23 mouse cellular contexts compared by ENCODE assay signal in the genomic region with DNA sequence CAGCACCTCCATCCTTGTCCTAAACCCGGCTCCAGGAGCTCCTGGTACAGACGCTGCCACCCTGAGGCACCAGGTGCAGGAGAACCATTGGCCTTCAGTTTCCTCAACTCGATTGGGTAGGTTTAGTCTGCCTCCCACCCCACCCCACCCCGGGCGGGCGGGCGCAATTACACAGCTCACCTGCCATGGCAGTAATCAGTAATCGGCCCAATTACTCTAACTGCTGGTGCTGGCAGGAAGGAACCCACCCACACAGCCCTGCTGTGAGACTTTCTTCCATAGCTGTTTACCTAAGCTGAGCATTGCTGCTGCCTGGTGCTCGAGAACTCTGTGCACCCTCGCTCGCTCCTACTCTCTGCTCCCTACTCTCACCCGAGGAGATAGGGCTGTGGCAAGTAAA. TPM values are rescaled to one million over a fixed set of nuclear protein-coding genes. Genes with fewer than 3 reads are reported as not detected.
DNase-seq lines count a peak whose midpoint lies in the region; ATAC-seq and TF ChIP-seq lines count a peak whose summit lies in the region.
"Had no signal": no experiment of that assay in that cellular context is flagged by ENCODE, and none has a peak within 500 bp of the region (broad histone marks: within the 10 kb centered on the region; RNA-seq: fewer than 3 reads in every experiment).

No protein-coding gene starts in this region.

- WGBS in kidney, embryonic 14.5 days, result 61% methylated on average over 12 of the region's 12 CpGs
- 90% methylated on average over 12 of the region's 12 CpGs for WGBS in hindbrain, postnatal 0 days

- H3K27ac ChIP-seq in kidney, embryonic 14.5 days (ENCODE audit: low read depth, low read length), result peak overlapping the region; percentile 42; the same call in 1 of the 2 replicates
- H3K27ac ChIP-seq in hindbrain, postnatal 0 days, result no peak overlapping the region
- H3K27ac ChIP-seq: forebrain, embryonic 13.5 days; hindbrain, embryonic 10.5 days; liver, embryonic 15.5 days; neural tube, embryonic 15.5 days had no signal

- ATAC-seq in kidney, embryonic 14.5 days (ENCODE audit: low FRiP score, low TSS enrichment), result peak; percentile 54; the same call in 1 of the 2 replicates
- ATAC-seq in hindbrain, postnatal 0 days, result no peak
- ATAC-seq: CD4-positive, CD25-positive, alpha-beta regulatory T cell, adult 4 months; forebrain, embryonic 13.5 days; hindbrain, embryonic 16.5 days had no signal

- H3K9ac ChIP-seq in kidney, embryonic 14.5 days (ENCODE audit: low read depth, low read length), result no peak overlapping the region
- no peak overlapping the region for H3K9ac ChIP-seq in hindbrain, postnatal 0 days (replicated peaks; ENCODE audit: low read length)
- H3K9ac ChIP-seq: forebrain, embryonic 13.5 days; liver, embryonic 15.5 days; lung, embryonic 14.5 days; neural tube, embryonic 15.5 days had no signal

- H3K27me3 ChIP-seq in kidney, embryonic 14.5 days (ENCODE audit: control insufficient read depth, insufficient read depth, low read length), result no peaks in the 10 kb centered on the region
- no peaks in the 10 kb centered on the region for H3K27me3 ChIP-seq in hindbrain, postnatal 0 days (ENCODE audit: insufficient read depth, low read length)
- H3K27me3 ChIP-seq: forebrain, embryonic 13.5 days; liver, embryonic 15.5 days; neural tube, embryonic 15.5 days had no signal

- peaks cover 4% of the 10 kb centered on the region; the same call in 1 of the 2 replicates for H3K4me1 ChIP-seq in kidney, embryonic 14.5 days (ENCODE audit: control insufficient read depth, insufficient read depth, low read length)
- no peaks in the 10 kb centered on the region for H3K4me1 ChIP-seq in hindbrain, postnatal 0 days (ENCODE audit: insufficient read depth, low read length)
- H3K4me1 ChIP-seq: forebrain, embryonic 13.5 days; liver, embryonic 15.5 days; neural tube, embryonic 15.5 days had no signal

- no peak overlapping the region for H3K4me2 ChIP-seq in kidney, embryonic 14.5 days (replicated peaks; ENCODE audit: low read depth, low read length)
- no peak overlapping the region for H3K4me2 ChIP-seq in hindbrain, postnatal 0 days (ENCODE audit: low read depth, low read length)
- H3K4me2 ChIP-seq: forebrain, embryonic 13.5 days; liver, embryonic 15.5 days; lung, embryonic 14.5 days; neural tube, embryonic 15.5 days had no signal

- DNase-seq in right cerebral cortex, adult 18-20 months, result peak; percentile 31
- DNase-seq in right cerebral cortex, postnatal 10 days (ENCODE audit: low spot score in 2 of 2), result no peak
- DNase-seq in kidney, postnatal 14 days, result peak; percentile 35
- no peak for DNase-seq in adrenal gland, adult 2 months
- no peak for DNase-seq in hindbrain, postnatal 0 days (ENCODE audit: low spot score)
- DNase-seq in layer of hippocampus, postnatal 10 days (ENCODE audit: low spot score in 2 of 2), result no peak
- DNase-seq: adrenal gland, adult 8-10 months; cerebellum, adult 11 months; cerebellum, adult 9-10 months; cerebellum, postnatal 36 days; gastrocnemius, postnatal 14 days; heart, postnatal 14 days; lung, embryonic 14.5 days; lung, postnatal 14 days; midbrain, embryonic 14.5 days; right cerebral cortex, postnatal 4 days had no signal

- TF ChIP-seq CTCF in hindbrain, postnatal 0 days (IDR thresholded peaks at IDR 0.05; ENCODE audit: low read depth), result no peak

- no peaks in the 10 kb centered on the region for H3K9me3 ChIP-seq in kidney, embryonic 14.5 days (ENCODE audit: control insufficient read depth, low read length)
- no peaks in the 10 kb centered on the region for H3K9me3 ChIP-seq in hindbrain, postnatal 0 days (ENCODE audit: low read length)
- H3K9me3 ChIP-seq: forebrain, embryonic 13.5 days; hindbrain, embryonic 10.5 days; liver, embryonic 15.5 days; neural tube, embryonic 15.5 days had no signal

- no peaks in the 10 kb centered on the region for H3K36me3 ChIP-seq in kidney, embryonic 14.5 days (ENCODE audit: control insufficient read depth, insufficient read depth, low read length)
- H3K36me3 ChIP-seq in hindbrain, postnatal 0 days (ENCODE audit: insufficient read depth, low read length), result no peaks in the 10 kb centered on the region
- H3K36me3 ChIP-seq: hindbrain, embryonic 10.5 days; liver, embryonic 15.5 days; neural tube, embryonic 15.5 days had no signal

- no peak overlapping the region for H3K4me3 ChIP-seq in kidney, embryonic 14.5 days (ENCODE audit: low read length)
- H3K4me3 ChIP-seq in hindbrain, postnatal 0 days (ENCODE audit: low read length), result no peak overlapping the region
- H3K4me3 ChIP-seq: forebrain, embryonic 13.5 days; hindbrain, embryonic 10.5 days; liver, embryonic 15.5 days; neural tube, embryonic 15.5 days had no signal

RNA-seq across cellular contexts. Expression of a gene that starts 22.0 kb away (rescaled TPM):
- polyA plus RNA-seq in kidney, embryonic 14.5 days (2014; fragmentation: Nextera tagmentation; extraction: Ambion mirVana), result 1.4 and 2.8 TPM in 2 replicates
- total RNA-seq in adrenal gland, adult 2 months (2021), result 10 to 100 TPM in 1 of 2 experiments, 1 to 10 TPM in 1; 6.6 to 17.1 TPM
- polyA plus RNA-seq in adrenal gland, adult 2 months (2012; rRNA removed), result 2.7 and 5.8 TPM in 2 replicates
- total RNA-seq in hindbrain, postnatal 0 days (2014; rRNA removed), result 0.26 and 0.29 TPM in 2 replicates
- polyA plus RNA-seq in hindbrain, postnatal 0 days (2015; fragmentation: Nextera tagmentation; extraction: Ambion mirVana), result 0.38 and 0.76 TPM in 2 replicates
- total RNA-seq in layer of hippocampus, postnatal 10 days (2021), result under 1 TPM in 1 of 2 experiments, not detected in 1; 0.07 TPM
- polyA plus RNA-seq: forebrain, embryonic 13.5 days; midbrain, embryonic 14.5 days had no signal

RNA-seq across cellular contexts. Expression of a gene that starts 31.6 kb away (rescaled TPM):
- polyA plus RNA-seq in kidney, embryonic 14.5 days (2014; fragmentation: Nextera tagmentation; extraction: Ambion mirVana), result 40.9 and 44.9 TPM in 2 replicates
- total RNA-seq in adrenal gland, adult 2 months (2021), result 10 to 100 TPM; 51.5 to 54.2 TPM
- 44.4 and 45.4 TPM in 2 replicates for polyA plus RNA-seq in adrenal gland, adult 2 months (2012; rRNA removed)
- 53.7 and 57.9 TPM in 2 replicates for total RNA-seq in hindbrain, postnatal 0 days (2014; rRNA removed)
- polyA plus RNA-seq in hindbrain, postnatal 0 days (2015; fragmentation: Nextera tagmentation; extraction: Ambion mirVana), result 55.9 and 57.9 TPM in 2 replicates
- total RNA-seq in layer of hippocampus, postnatal 10 days (2021), result 10 to 100 TPM; 20.1 to 22.2 TPM

Comparison
In these comparisons a context has a peak if more than half of its experiments do, and no peak if none do; other contexts are left out.
1. DNase-seq: peak in right cerebral cortex, adult 18-20 months (single experiment) and kidney, postnatal 14 days (single experiment); none in right cerebral cortex, postnatal 10 days (0 of 2), adrenal gland, adult 2 months (single experiment), hindbrain, postnatal 0 days (single experiment) and layer of hippocampus, postnatal 10 days (0 of 2).